Mouse (Mus musculus) E14TG2a.4 (cell line): ENCODE measurements around the gene Hoga1.

Source experiments
- CTCF ChIP-seq: conservative IDR thresholded peaks from 2 replicates; pipeline ENCODE4 v1.5.1; 2014; ENCODE audit warnings: low read length
- NANOG ChIP-seq: IDR thresholded peaks from 2 replicates; pipeline ENCODE4 v1.6.1; 2014; ENCODE audit warnings: borderline replicate concordance, low read length, mixed read lengths
- POU5F1 ChIP-seq: IDR thresholded peaks from 2 replicates; pipeline ENCODE4 v1.6.1; 2014; ENCODE audit warnings: low read length, borderline replicate concordance

GRCm38 (mm10) chr19:41997090-41997489, 48.3 kb upstream of the Hoga1 start:
- TF ChIP-seq CTCF (no peak), NANOG (no peak), POU5F1 (no peak)
